Mouse (Mus musculus) heart, embryonic 14.5 days (tissue): ENCODE measurements around the gene Nod2. TPM values are rescaled to one million over a fixed set of nuclear protein-coding genes. Genes with fewer than 3 reads are reported as not detected.

Experiments used
- ATAC-seq: fragments of 200-750 bp; cut with Nextera tagmentation; 2 replicates; pipeline ENCODE4 v1.8.0; 2017; ENCODE audit warnings: low read depth, moderate TSS enrichment; ENCODE audit not compliant: insufficient number of reproducible peaks, insufficient read depth, low FRiP score
- H3K27ac ChIP-seq, 2 experiments: fragments of 200-500 bp in 1 of 2; fragments of 300-500 bp in 1 of 2; sonication (generic) in 1 of 2; replicated peaks in 1 of 2; 2 replicates each; pipeline ENCODE4 v1.5.1; 2012 to 2014; ENCODE audit warnings: low read depth in 2 of 2, low read length in 2 of 2, control low read depth in 1 of 2, mild to moderate bottlenecking in 1 of 2, mixed read lengths in 1 of 2; ENCODE audit not compliant: control insufficient read depth in 1 of 2, insufficient read depth in 1 of 2
- H3K27me3 ChIP-seq: fragments of 300-500 bp; sonication (generic); 2 replicates; pipeline ENCODE4 v1.6.1; 2014; ENCODE audit warnings: mild to moderate bottlenecking, low read length, control low read depth; ENCODE audit not compliant: control insufficient read depth, insufficient read depth
- H3K36me3 ChIP-seq: fragments of 300-500 bp; sonication (generic); 2 replicates; pipeline ENCODE4 v1.6.1; 2014; ENCODE audit warnings: mild to moderate bottlenecking, control low read depth, low read length, mixed read lengths; ENCODE audit not compliant: control insufficient read depth, insufficient read depth
- H3K4me1 ChIP-seq, 2 experiments: fragments of 200-500 bp in 1 of 2; fragments of 300-500 bp in 1 of 2; sonication (generic) in 1 of 2; 2 replicates each; pipeline ENCODE4 v1.6.1; 2012 to 2014; ENCODE audit warnings: low read length in 2 of 2, control low read depth in 1 of 2, mixed read lengths in 1 of 2; ENCODE audit not compliant: control insufficient read depth in 2 of 2, insufficient read depth in 2 of 2
- H3K4me2 ChIP-seq: fragments of 300-500 bp; sonication (generic); 2 replicates; pipeline ENCODE4 v1.6.1; 2014; ENCODE audit warnings: mild to moderate bottlenecking, low read length
- H3K4me3 ChIP-seq, 2 experiments: fragments of 200-500 bp in 1 of 2; fragments of 300-500 bp in 1 of 2; sonication (generic) in 1 of 2; 2 replicates each; pipeline ENCODE4 v1.5.1; 2012 to 2014; ENCODE audit warnings: low read length in 2 of 2, mild to moderate bottlenecking in 2 of 2, control low read depth in 1 of 2, low read depth in 1 of 2, moderate library complexity in 1 of 2; ENCODE audit not compliant: control insufficient read depth in 1 of 2, insufficient read depth in 1 of 2
- H3K9ac ChIP-seq: fragments of 300-500 bp; sonication (generic); 2 replicates; pipeline ENCODE4 v1.6.1; 2014; ENCODE audit warnings: mild to moderate bottlenecking, low read length
- H3K9me3 ChIP-seq: fragments of 300-500 bp; sonication (generic); 2 replicates; pipeline ENCODE4 v1.6.1; 2016; ENCODE audit warnings: low read length, control low read depth; ENCODE audit not compliant: control insufficient read depth
- WGBS: fragments of 180-500 bp; shearing (Covaris S2); extraction: QIAGEN DNeasy Blood & Tissue Kit; methylation state at CpG from one replicate; pipeline ENCODE4 v1.1.7; 2014; 5-methylcytosine and 5-hydroxymethylcytosine counted together
- polyA plus RNA-seq: library from polyadenylated mRNA; unstranded; fragments of >200 nt; fragmentation: Nextera tagmentation; extraction: Ambion mirVana; gene quantifications from 2 replicates; pipeline ENCODE4 v1.2.1, GENCODE M21; 2014

The Nod2 gene
- polyA plus RNA-seq, 1 experiment from 2014 or later, result not detected

GRCm38 (mm10) chr8:88624276-88624675 lies 22.8 kb upstream of the Nod2 start:
- Histone ChIP-seq H3K9me3 (no peaks in the 10 kb centered on the region), H3K27ac (no peak overlapping the region), H3K4me1 (peaks cover 0 to 5% of the 10 kb centered on the region in 2 experiments; a peak in 1 of 4 replicates), H3K4me3 (no peak overlapping the region), H3K4me2 (no peak overlapping the region), H3K36me3 (no peaks in the 10 kb centered on the region), H3K27me3 (peaks cover 62% of the 10 kb centered on the region), H3K9ac (no peak overlapping the region)
- no peak for ATAC-seq
- WGBS, result 75% methylated on average over 3 of the region's 3 CpGs

GRCm38 (mm10) chr8:88626433-88626832 lies 20.7 kb upstream of the Nod2 start:
- Histone ChIP-seq H3K36me3 (no peaks in the 10 kb centered on the region), H3K4me1 (peaks cover 0 to 5% of the 10 kb centered on the region in 2 experiments; a peak in 1 of 4 replicates), H3K27me3 (peaks cover 54% of the 10 kb centered on the region), H3K9me3 (no peaks in the 10 kb centered on the region), H3K4me3 (no peak overlapping the region), H3K27ac (no peak overlapping the region), H3K4me2 (peak overlapping the region; percentile 94), H3K9ac (no peak overlapping the region)
- no peak for ATAC-seq
- WGBS, result 57% methylated on average over 3 of the region's 3 CpGs

- Histone ChIP-seq H3K27ac (no peak overlapping the region), H3K27me3 (peaks cover 54% of the 10 kb centered on the region), H3K4me2 (peak overlapping the region; percentile 94), H3K4me3 (peak overlapping the region; percentile 52), H3K9ac (peak overlapping the region; percentile 76), H3K9me3 (no peaks in the 10 kb centered on the region), H3K36me3 (no peaks in the 10 kb centered on the region), H3K4me1 (peaks cover 0 to 5% of the 10 kb centered on the region in 2 experiments; a peak in 1 of 4 replicates)
- no peak for ATAC-seq
- 11% methylated on average over 19 of the region's 19 CpGs for WGBS
These were observed 20.2 kb upstream of the Nod2 start for GRCm38 (mm10) chr8:88626940-88627264.

GRCm38 (mm10) chr8:88627265-88627991 lies 19.7 kb upstream of the Nod2 start:
- Histone ChIP-seq H3K36me3 (no peaks in the 10 kb centered on the region), H3K4me3 (peak overlapping the region; percentile 52), H3K27ac (0 out of 4 replicates have a peak overlapping the region, but pooled peaks of 1 of the 2 experiments have one; percentile 3), H3K9ac (peak overlapping the region; percentile 76), H3K4me2 (peak overlapping the region; percentile 94), H3K9me3 (no peaks in the 10 kb centered on the region), H3K27me3 (peaks cover 51% of the 10 kb centered on the region), H3K4me1 (peaks cover 0 to 5% of the 10 kb centered on the region in 2 experiments; a peak in 1 of 4 replicates)
- under 1% methylated on average over 100 of the region's 105 CpGs for WGBS
- peak; percentile 67 for ATAC-seq

- H3K36me3 ChIP-seq, result no peaks in the 10 kb centered on the region
- no peak overlapping the region for H3K27ac ChIP-seq
- no peaks in the 10 kb centered on the region for H3K9me3 ChIP-seq
- H3K4me3 ChIP-seq, result peak overlapping the region in 1 of 2 experiments; percentile 52; a peak in 2 of 4 replicates
- ATAC-seq, result no peak
- WGBS, result 66% methylated on average over 14 of the region's 14 CpGs
- H3K9ac ChIP-seq, result peak overlapping the region; percentile 76
- H3K27me3 ChIP-seq, result peaks cover 49% of the 10 kb centered on the region
- H3K4me1 ChIP-seq, result peaks cover under 1 to 5% of the 10 kb centered on the region in 2 experiments; a peak in 2 of 4 replicates
- peak overlapping the region; percentile 94 for H3K4me2 ChIP-seq
These were observed 18.9 kb upstream of the Nod2 start for GRCm38 (mm10) chr8:88628001-88628774.

GRCm38 (mm10) chr8:88630225-88630624 lies 16.9 kb upstream of the Nod2 start:
- Histone ChIP-seq H3K36me3 (no peaks in the 10 kb centered on the region), H3K27ac (no peak overlapping the region), H3K4me3 (no peak overlapping the region), H3K4me2 (no peak overlapping the region), H3K9ac (no peak overlapping the region), H3K27me3 (peaks cover 36% of the 10 kb centered on the region), H3K4me1 (peaks cover 4 to 5% of the 10 kb centered on the region in 2 experiments; a peak in 2 of 4 replicates), H3K9me3 (no peaks in the 10 kb centered on the region)
- WGBS, result 59% methylated on average over 4 of the region's 4 CpGs
- no peak for ATAC-seq

GRCm38 (mm10) chr8:88631081-88631480 lies 16.0 kb upstream of the Nod2 start:
- no peak overlapping the region for H3K9ac ChIP-seq
- H3K4me3 ChIP-seq, result no peak overlapping the region
- H3K27ac ChIP-seq, result no peak overlapping the region
- no peaks in the 10 kb centered on the region for H3K36me3 ChIP-seq
- peaks cover 4 to 5% of the 10 kb centered on the region in 2 experiments; a peak in 2 of 4 replicates for H3K4me1 ChIP-seq
- H3K4me2 ChIP-seq, result no peak overlapping the region
- ATAC-seq, result no peak
- no peaks in the 10 kb centered on the region for H3K9me3 ChIP-seq
- peaks cover 28% of the 10 kb centered on the region for H3K27me3 ChIP-seq
